Mouse (Mus musculus): ENCODE measurements around the gene Klhl28. TPM values are rescaled to one million over a fixed set of nuclear protein-coding genes. Genes with fewer than 3 reads are reported as not detected.

The Klhl28 gene
- polyA plus RNA-seq, 1 experiment from 2014 or later, result 10.8 TPM

- Histone ChIP-seq H3K9me3 (replicated peaks; ENCODE audit: low read length) (no peaks in the 10 kb centered on the region), H3K9ac (ENCODE audit: low read depth, low read length) (no peak overlapping the region), H3K4me1 (replicated peaks; ENCODE audit: insufficient read depth, low read length) (peaks cover 11% of the 10 kb centered on the region; the same call in 1 of the 2 replicates), H3K4me2 (ENCODE audit: low read length) (0 out of 2 replicates have a peak overlapping the region, but pooled peaks have one; percentile 2), H3K4me3 (replicated peaks; ENCODE audit: low read depth, low read length) (no peak overlapping the region), H3K36me3 (ENCODE audit: insufficient read depth, low read length) (no peaks in the 10 kb centered on the region; the same call in 1 of the 2 replicates), H3K27ac (no peak overlapping the region), H3K27me3 (ENCODE audit: insufficient read depth, low read length) (no peaks in the 10 kb centered on the region)
- no peak for TF ChIP-seq CTCF (IDR thresholded peaks at IDR 0.05; ENCODE audit: low read depth)
- ATAC-seq (replicated peaks; ENCODE audit: low FRiP score, low read depth), result no peak
- DNase-seq (ENCODE audit: low spot score), result no peak
Measured at GRCm38 (mm10) chr12:64971399-64971798, 6.1 kb upstream of the Klhl28 start.

GRCm38 (mm10) chr12:64968067-64968466 lies 2.7 kb upstream of the Klhl28 start:
- DNase-seq (ENCODE audit: low spot score) (no peak), ATAC-seq (replicated peaks; ENCODE audit: low FRiP score, low read depth) (no peak)
- Histone ChIP-seq H3K9me3 (replicated peaks; ENCODE audit: low read length) (no peaks in the 10 kb centered on the region), H3K4me3 (replicated peaks; ENCODE audit: low read depth, low read length) (peak overlapping the region; percentile 87), H3K9ac (ENCODE audit: low read depth, low read length) (peak overlapping the region; percentile 93), H3K4me2 (ENCODE audit: low read length) (peak overlapping the region; percentile 95), H3K36me3 (ENCODE audit: insufficient read depth, low read length) (no peaks in the 10 kb centered on the region; the same call in 1 of the 2 replicates), H3K27ac (no peak overlapping the region), H3K27me3 (ENCODE audit: insufficient read depth, low read length) (no peaks in the 10 kb centered on the region), H3K4me1 (replicated peaks; ENCODE audit: insufficient read depth, low read length) (peaks cover 11% of the 10 kb centered on the region; the same call in 1 of the 2 replicates)
- TF ChIP-seq CTCF (IDR thresholded peaks at IDR 0.05; ENCODE audit: low read depth), result no peak
- WGBS, result 3% methylated on average over 2 of the region's 2 CpGs

GRCm38 (mm10) chr12:64967470-64967869 lies 2.1 kb upstream of the Klhl28 start:
- no peaks in the 10 kb centered on the region; the same call in 1 of the 2 replicates for H3K36me3 ChIP-seq (ENCODE audit: insufficient read depth, low read length)
- H3K27ac ChIP-seq, result no peak overlapping the region
- H3K4me2 ChIP-seq (ENCODE audit: low read length), result peak overlapping the region; percentile 95
- H3K9me3 ChIP-seq (replicated peaks; ENCODE audit: low read length), result no peaks in the 10 kb centered on the region
- H3K9ac ChIP-seq (ENCODE audit: low read depth, low read length), result peak overlapping the region; percentile 93
- no peaks in the 10 kb centered on the region for H3K27me3 ChIP-seq (ENCODE audit: insufficient read depth, low read length)
- no peak for TF ChIP-seq CTCF (IDR thresholded peaks at IDR 0.05; ENCODE audit: low read depth)
- WGBS, result under 1% methylated on average over 9 of the region's 9 CpGs
- H3K4me1 ChIP-seq (replicated peaks; ENCODE audit: insufficient read depth, low read length), result peaks cover 11% of the 10 kb centered on the region; the same call in 1 of the 2 replicates
- peak overlapping the region; percentile 87 for H3K4me3 ChIP-seq (replicated peaks; ENCODE audit: low read depth, low read length)
- DNase-seq (ENCODE audit: low spot score) (no peak), ATAC-seq (replicated peaks; ENCODE audit: low FRiP score, low read depth) (no peak)

GRCm38 (mm10) chr12:64966652-64967435 lies 1.5 kb upstream of the Klhl28 start:
- Histone ChIP-seq H3K27ac (peak overlapping the region; percentile 95), H3K9me3 (replicated peaks; ENCODE audit: low read length) (no peaks in the 10 kb centered on the region), H3K9ac (ENCODE audit: low read depth, low read length) (peak overlapping the region; percentile 93), H3K4me3 (replicated peaks; ENCODE audit: low read depth, low read length) (peak overlapping the region; percentile 87), H3K27me3 (ENCODE audit: insufficient read depth, low read length) (no peaks in the 10 kb centered on the region), H3K36me3 (ENCODE audit: insufficient read depth, low read length) (no peaks in the 10 kb centered on the region; the same call in 1 of the 2 replicates), H3K4me1 (replicated peaks; ENCODE audit: insufficient read depth, low read length) (peaks cover 11% of the 10 kb centered on the region; the same call in 1 of the 2 replicates), H3K4me2 (ENCODE audit: low read length) (peak overlapping the region; percentile 95)
- TF ChIP-seq CTCF (IDR thresholded peaks at IDR 0.05; ENCODE audit: low read depth), result no peak
- DNase-seq (ENCODE audit: low spot score) (peak; percentile 40), ATAC-seq (replicated peaks; ENCODE audit: low FRiP score, low read depth) (no peak)
- 3% methylated on average over 19 of the region's 19 CpGs for WGBS

- WGBS, result under 1% methylated on average over 44 of the region's 44 CpGs
- H3K4me2 ChIP-seq (ENCODE audit: low read length), result peak overlapping the region; percentile 95
- no peaks in the 10 kb centered on the region for H3K36me3 ChIP-seq (ENCODE audit: insufficient read depth, low read length)
- peak overlapping the region; percentile 93 for H3K9ac ChIP-seq (ENCODE audit: low read depth, low read length)
- TF ChIP-seq CTCF (IDR thresholded peaks at IDR 0.05; ENCODE audit: low read depth), result no peak
- no peaks in the 10 kb centered on the region for H3K9me3 ChIP-seq (replicated peaks; ENCODE audit: low read length)
- H3K4me3 ChIP-seq (replicated peaks; ENCODE audit: low read depth, low read length), result peak overlapping the region; percentile 87
- H3K4me1 ChIP-seq (replicated peaks; ENCODE audit: insufficient read depth, low read length), result peaks cover 11% of the 10 kb centered on the region; the same call in 1 of the 2 replicates
- H3K27ac ChIP-seq, result peak overlapping the region; percentile 95
- no peaks in the 10 kb centered on the region for H3K27me3 ChIP-seq (ENCODE audit: insufficient read depth, low read length)
- peak; percentile 67 for DNase-seq (ENCODE audit: low spot score)
- peak; percentile 45 for ATAC-seq (replicated peaks; ENCODE audit: low FRiP score, low read depth)
Measured at GRCm38 (mm10) chr12:64966101-64966631, 832 bp upstream of the Klhl28 start.

- Histone ChIP-seq H3K27ac (peak overlapping the region; percentile 79), H3K9ac (ENCODE audit: low read depth, low read length) (peak overlapping the region; percentile 67), H3K27me3 (ENCODE audit: insufficient read depth, low read length) (no peaks in the 10 kb centered on the region), H3K36me3 (ENCODE audit: insufficient read depth, low read length) (no peaks in the 10 kb centered on the region), H3K4me1 (replicated peaks; ENCODE audit: insufficient read depth, low read length) (peaks cover 3% of the 10 kb centered on the region; the same call in 1 of the 2 replicates), H3K4me3 (replicated peaks; ENCODE audit: low read depth, low read length) (peak overlapping the region; percentile 87), H3K9me3 (replicated peaks; ENCODE audit: low read length) (no peaks in the 10 kb centered on the region), H3K4me2 (ENCODE audit: low read length) (peak overlapping the region; percentile 84)
- ATAC-seq (replicated peaks; ENCODE audit: low FRiP score, low read depth) (no peak), DNase-seq (ENCODE audit: low spot score) (no peak)
- 13% methylated on average over 4 of the region's 4 CpGs for WGBS
- TF ChIP-seq CTCF (IDR thresholded peaks at IDR 0.05; ENCODE audit: low read depth), result no peak
Measured at GRCm38 (mm10) chr12:64964560-64964959, 774 bp downstream of the Klhl28 start.

Measured in kidney, postnatal 0 days (tissue).